8 mouse cellular contexts compared by ENCODE assay signal in the genomic region with DNA sequence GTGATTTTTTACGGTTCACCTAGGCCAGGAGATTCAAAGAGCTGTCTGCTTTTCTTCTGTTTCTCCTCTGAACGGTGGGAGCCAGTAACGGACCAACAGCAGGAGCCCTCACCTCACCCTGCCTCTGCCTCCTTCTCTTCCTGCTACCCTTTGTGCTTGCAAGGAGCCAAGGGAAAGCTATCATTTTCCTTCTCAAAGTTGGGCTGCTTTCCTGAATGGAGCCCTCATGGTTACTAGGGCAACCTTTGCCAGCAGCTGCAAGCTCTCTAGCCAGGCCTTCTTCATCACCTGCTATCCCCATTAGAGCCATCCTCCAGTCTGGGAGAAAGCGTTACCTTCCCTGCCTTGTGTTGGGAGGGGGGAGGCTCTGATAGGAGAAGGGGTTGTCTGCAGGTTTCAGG. TPM values are rescaled to one million over a fixed set of nuclear protein-coding genes. Genes with fewer than 3 reads are reported as not detected.
A peak's percentile ranks its signal among the peaks of the same experiment; 100 is the strongest.
DNase-seq lines count a peak whose midpoint lies in the region; ATAC-seq and TF ChIP-seq lines count a peak whose summit lies in the region.

No protein-coding gene starts in this region.

- H3K4me3 ChIP-seq in lung, embryonic 14.5 days (ENCODE audit: low read depth, low read length): no peak overlapping the region
- peak overlapping the region; percentile 77 for H3K4me3 ChIP-seq in forebrain, embryonic 10.5 days

- no peaks in the 10 kb centered on the region for H3K9me3 ChIP-seq in lung, embryonic 14.5 days (ENCODE audit: low read depth, low read length)
- no peaks in the 10 kb centered on the region for H3K9me3 ChIP-seq in forebrain, embryonic 10.5 days

- peaks cover 19% of the 10 kb centered on the region for H3K36me3 ChIP-seq in lung, embryonic 14.5 days (ENCODE audit: insufficient read depth)
- H3K36me3 ChIP-seq in forebrain, embryonic 10.5 days (replicated peaks): peaks cover 31% of the 10 kb centered on the region

- TF ChIP-seq CTCF in lung, embryonic 14.5 days (IDR thresholded peaks at IDR 0.05; ENCODE audit: low read depth): no peak

- WGBS in lung, embryonic 14.5 days: 29% methylated on average over 4 of the region's 4 CpGs
- WGBS in forebrain, embryonic 10.5 days: 5% methylated on average over 4 of the region's 4 CpGs

- peak overlapping the region; percentile 44 for H3K27ac ChIP-seq in lung, embryonic 14.5 days (ENCODE audit: low read depth)
- H3K27ac ChIP-seq in forebrain, embryonic 10.5 days: peak overlapping the region; percentile 98

- H3K27me3 ChIP-seq in lung, embryonic 14.5 days (ENCODE audit: insufficient read depth, low read length): no peaks in the 10 kb centered on the region
- H3K27me3 ChIP-seq in forebrain, embryonic 10.5 days (ENCODE audit: poor library complexity, severe bottlenecking): peaks cover 23% of the 10 kb centered on the region

- peaks cover 13% of the 10 kb centered on the region for H3K4me1 ChIP-seq in lung, embryonic 14.5 days (ENCODE audit: insufficient read depth)
- peaks cover 71% of the 10 kb centered on the region for H3K4me1 ChIP-seq in forebrain, embryonic 10.5 days

- no peak overlapping the region for H3K9ac ChIP-seq in lung, embryonic 14.5 days

- no peak for DNase-seq in lung, embryonic 14.5 days
- DNase-seq in lung, postnatal 36 days: no peak
- peak; percentile 65 for DNase-seq in forebrain, embryonic 10.5 days (ENCODE audit: extremely low spot score, low spot score)
- peak; percentile 26 for DNase-seq in kidney, postnatal 10 days
- DNase-seq in naive thymus-derived CD4-positive, alpha-beta T cell, adult 2 months (ENCODE audit: low read depth): peak; percentile 33
- DNase-seq in ovary, postnatal 36 days (ENCODE audit: low spot score): no peak
- DNase-seq in layer of hippocampus, adult 18-20 months (ENCODE audit: low spot score in 2 of 2): no peak

- H3K4me2 ChIP-seq in lung, embryonic 14.5 days: peak overlapping the region; percentile 85; the same call in 1 of the 2 replicates

- ATAC-seq in lung, embryonic 14.5 days (ENCODE audit: insufficient read depth): no peak
- ATAC-seq in megakaryocyte progenitor cell, adult 5-6 weeks (replicated peaks; ENCODE audit: poor library complexity): no peak

RNA-seq across cellular contexts. Expression of a gene that starts 6.3 kb away (rescaled TPM):
- 73.4 and 76.8 TPM in 2 replicates for polyA plus RNA-seq in lung, embryonic 14.5 days (2014; fragmentation: Nextera tagmentation; extraction: Ambion mirVana)
- 97.6 and 116 TPM in 2 replicates for polyA plus RNA-seq in forebrain, embryonic 10.5 days (2016; fragmentation: Nextera tagmentation; extraction: Ambion mirVana)
- 10 to 100 TPM; 80.3 to 83.0 TPM for total RNA-seq in layer of hippocampus, adult 18-20 months (2021)
- 23.6 and 24.7 TPM in 2 replicates for total RNA-seq in megakaryocyte progenitor cell, adult 5-6 weeks (2015)
- 19.7 and 19.9 TPM in 2 replicates for total RNA-seq in megakaryocyte progenitor cell, adult 5-6 weeks (2017)

Comparison
In these comparisons a context has a peak if more than half of its experiments do, and no peak if none do; other contexts are left out.
1. DNase-seq: peak in forebrain, embryonic 10.5 days (single experiment), kidney, postnatal 10 days (single experiment) and naive thymus-derived CD4-positive, alpha-beta T cell, adult 2 months (single experiment); none in lung, embryonic 14.5 days (single experiment), lung, postnatal 36 days (single experiment), ovary, postnatal 36 days (single experiment) and layer of hippocampus, adult 18-20 months (0 of 2).